Comparison of ENCODE assay signal across 17 mouse cellular contexts in genomic region chr12:54398080-54398479, GRCm38 (mm10).
DNase-seq lines count a peak whose midpoint lies in the region; ATAC-seq and TF ChIP-seq lines count a peak whose summit lies in the region.
"Had no signal": no experiment of that assay in that cellular context is flagged by ENCODE, and none has a peak within 500 bp of the region (broad histone marks: within the 10 kb centered on the region; RNA-seq: fewer than 3 reads in every experiment).

No protein-coding gene starts in this region.

- H3K79me2 ChIP-seq in macrophage (ENCODE audit: inconsistent target): no peaks in the 10 kb centered on the region

- WGBS in kidney, embryonic 14.5 days: 64% methylated on average over 6 of the region's 6 CpGs
- 13% methylated on average over 6 of the region's 6 CpGs for WGBS in bone marrow, adult 2 months
- WGBS in macrophage (ENCODE audit: missing documents): 9% methylated on average over 6 of the region's 6 CpGs
- 87% methylated on average over 6 of the region's 6 CpGs for WGBS in midbrain, embryonic 14.5 days

- H3K27ac ChIP-seq in kidney, embryonic 14.5 days (ENCODE audit: low read depth, low read length): no peak overlapping the region
- H3K27ac ChIP-seq in bone marrow, adult 2 months (ENCODE audit: control insufficient read depth, insufficient read depth, low read depth, low read length, poor library complexity): peak overlapping the region; percentile 26; the same call in 1 of the 2 replicates
- H3K27ac ChIP-seq in macrophage: peak overlapping the region; percentile 58
- no peak overlapping the region for H3K27ac ChIP-seq in midbrain, embryonic 14.5 days (replicated peaks; ENCODE audit: low read depth, low read length)
- H3K27ac ChIP-seq: hindbrain, embryonic 14.5 days; midbrain, embryonic 12.5 days; neural tube, embryonic 13.5 days had no signal

- no peak for TF ChIP-seq CTCF in bone marrow, adult 2 months (IDR thresholded peaks at IDR 0.05; ENCODE audit: control insufficient read depth, insufficient read depth, low read length)

- H3K36me3 ChIP-seq in kidney, embryonic 14.5 days (ENCODE audit: control insufficient read depth, insufficient read depth, low read length): no peaks in the 10 kb centered on the region
- no peaks in the 10 kb centered on the region for H3K36me3 ChIP-seq in macrophage (ENCODE audit: inconsistent target)
- H3K36me3 ChIP-seq in midbrain, embryonic 14.5 days (ENCODE audit: control insufficient read depth, insufficient read depth, low read length): no peaks in the 10 kb centered on the region
- H3K36me3 ChIP-seq: midbrain, embryonic 12.5 days; neural tube, embryonic 13.5 days had no signal

- H3K9me3 ChIP-seq in kidney, embryonic 14.5 days (ENCODE audit: control insufficient read depth, low read length): no peaks in the 10 kb centered on the region
- H3K9me3 ChIP-seq in midbrain, embryonic 14.5 days (ENCODE audit: control insufficient read depth, low read length): no peaks in the 10 kb centered on the region
- H3K9me3 ChIP-seq: midbrain, embryonic 12.5 days; neural tube, embryonic 13.5 days had no signal

- TF ChIP-seq POLR2A in bone marrow, adult 2 months (IDR thresholded peaks at IDR 0.05; ENCODE audit: borderline replicate concordance, control insufficient read depth, low read depth, low read length): no peak

- no peak overlapping the region for H3K4me2 ChIP-seq in kidney, embryonic 14.5 days (replicated peaks; ENCODE audit: low read depth, low read length)
- H3K4me2 ChIP-seq in midbrain, embryonic 14.5 days (ENCODE audit: low read length): no peak overlapping the region
- H3K4me2 ChIP-seq: hindbrain, embryonic 14.5 days; midbrain, embryonic 12.5 days; neural tube, embryonic 13.5 days had no signal

- H3K9ac ChIP-seq in kidney, embryonic 14.5 days (ENCODE audit: low read depth, low read length): no peak overlapping the region
- H3K9ac ChIP-seq in midbrain, embryonic 14.5 days (replicated peaks; ENCODE audit: low read length): no peak overlapping the region
- H3K9ac ChIP-seq: forebrain, postnatal 0 days; hindbrain, embryonic 14.5 days; liver, postnatal 0 days; midbrain, embryonic 12.5 days; neural tube, embryonic 13.5 days had no signal

- H3K4me3 ChIP-seq in kidney, embryonic 14.5 days (ENCODE audit: low read length): no peak overlapping the region
- H3K4me3 ChIP-seq in bone marrow, adult 2 months (replicated peaks; ENCODE audit: control insufficient read depth, low read depth, low read length): no peak overlapping the region
- no peak overlapping the region for H3K4me3 ChIP-seq in macrophage (ENCODE audit: inconsistent target)
- no peak overlapping the region for H3K4me3 ChIP-seq in midbrain, embryonic 14.5 days (replicated peaks; ENCODE audit: low read depth, low read length)
- H3K4me3 ChIP-seq: midbrain, embryonic 12.5 days; neural tube, embryonic 13.5 days had no signal

- no peaks in the 10 kb centered on the region for H3K4me1 ChIP-seq in kidney, embryonic 14.5 days (ENCODE audit: control insufficient read depth, insufficient read depth, low read length)
- peaks cover 2% of the 10 kb centered on the region; the same call in 1 of the 2 replicates for H3K4me1 ChIP-seq in bone marrow, adult 2 months (ENCODE audit: control insufficient read depth, insufficient read depth, low read length)
- no peaks in the 10 kb centered on the region for H3K4me1 ChIP-seq in midbrain, embryonic 14.5 days (ENCODE audit: control insufficient read depth, insufficient read depth, low read length)
- H3K4me1 ChIP-seq: midbrain, embryonic 12.5 days; neural tube, embryonic 13.5 days had no signal

- no peak for ATAC-seq in kidney, embryonic 14.5 days (ENCODE audit: low FRiP score, low TSS enrichment)
- ATAC-seq in midbrain, embryonic 14.5 days (ENCODE audit: low FRiP score, low TSS enrichment): no peak
- ATAC-seq: forebrain, postnatal 0 days; liver, postnatal 0 days had no signal

- peak; percentile 10 for DNase-seq in kidney, postnatal 14 days
- peak; percentile 78 for DNase-seq in 416B (ENCODE audit: low read depth)
- no peak for DNase-seq in urinary bladder, postnatal 4 days (ENCODE audit: low spot score in 2 of 2)
- no peak for DNase-seq in embryo, embryonic 10.5 days (ENCODE audit: low spot score)
- DNase-seq in midbrain, embryonic 14.5 days: no peak
- DNase-seq: cerebellum, adult 8-10 months; forebrain, postnatal 0 days; gastrocnemius, postnatal 10 days; kidney, adult 11 months; liver, postnatal 0 days; thymus, adult 18-20 months had no signal

- no peaks in the 10 kb centered on the region for H3K27me3 ChIP-seq in kidney, embryonic 14.5 days (ENCODE audit: control insufficient read depth, insufficient read depth, low read length)
- H3K27me3 ChIP-seq in midbrain, embryonic 14.5 days (ENCODE audit: control insufficient read depth, insufficient read depth, low read length): no peaks in the 10 kb centered on the region
- H3K27me3 ChIP-seq: midbrain, embryonic 12.5 days; neural tube, embryonic 13.5 days had no signal

Comparison
In these comparisons a context has a peak if more than half of its experiments do, and no peak if none do; other contexts are left out.
1. DNase-seq: peak in kidney, postnatal 14 days (single experiment) and 416B (single experiment); none in urinary bladder, postnatal 4 days (0 of 2), embryo, embryonic 10.5 days (single experiment) and midbrain, embryonic 14.5 days (single experiment).
2. H3K27ac ChIP-seq: peak in bone marrow, adult 2 months (single experiment) and macrophage (single experiment); none in kidney, embryonic 14.5 days (single experiment) and midbrain, embryonic 14.5 days (single experiment).